Mouse (Mus musculus) embryonic facial prominence, embryonic 15.5 days (tissue): Measurements from ENCODE around the gene Ift46. TPM values are rescaled to one million over a fixed set of nuclear protein-coding genes. Genes with fewer than 3 reads are reported as not detected.

Source experiments
- ATAC-seq: fragments of 200-750 bp; cut with Nextera tagmentation; 2 replicates; pipeline ENCODE4 v1.8.0; 2017; ENCODE audit warnings: low read depth, moderate TSS enrichment; ENCODE audit not compliant: insufficient number of reproducible peaks, low FRiP score, low TSS enrichment
- H3K27ac ChIP-seq: fragments of 300-500 bp; sonication (generic); replicated peaks from 2 replicates; pipeline ENCODE4 v1.5.1; 2015; ENCODE audit warnings: mild to moderate bottlenecking, inconsistent platforms
- H3K27me3 ChIP-seq: fragments of 300-500 bp; sonication (generic); 2 replicates; pipeline ENCODE4 v1.6.1; 2015; ENCODE audit warnings: inconsistent platforms
- H3K36me3 ChIP-seq: fragments of 300-500 bp; sonication (generic); 2 replicates; pipeline ENCODE4 v1.6.1; 2015; ENCODE audit warnings: mild to moderate bottlenecking, inconsistent platforms
- H3K4me1 ChIP-seq: fragments of 300-500 bp; sonication (generic); 2 replicates; pipeline ENCODE4 v1.6.1; 2015; ENCODE audit warnings: inconsistent platforms
- H3K4me2 ChIP-seq: fragments of 300-500 bp; sonication (generic); replicated peaks from 2 replicates; pipeline ENCODE4 v1.6.1; 2015; ENCODE audit warnings: mild to moderate bottlenecking, inconsistent platforms
- H3K4me3 ChIP-seq: fragments of 300-500 bp; sonication (generic); replicated peaks from 2 replicates; pipeline ENCODE4 v1.5.1; 2015; ENCODE audit warnings: mild to moderate bottlenecking, inconsistent platforms
- H3K9ac ChIP-seq: fragments of 300-500 bp; sonication (generic); 2 replicates; pipeline ENCODE4 v1.6.1; 2015; ENCODE audit warnings: inconsistent platforms
- H3K9me3 ChIP-seq: fragments of 300-500 bp; sonication (generic); replicated peaks from 2 replicates; pipeline ENCODE4 v1.6.1; 2016; ENCODE audit warnings: inconsistent platforms
- WGBS: fragments of 180-500 bp; shearing (Covaris S2); methylation state at CpG from one replicate; pipeline ENCODE4 v1.1.7; 2015; 5-methylcytosine and 5-hydroxymethylcytosine counted together
- polyA plus RNA-seq: library from polyadenylated mRNA; unstranded; fragments of >200 nt; fragmentation: Nextera tagmentation; extraction: Ambion mirVana; gene quantifications from 2 replicates; pipeline ENCODE4 v1.2.1, GENCODE M21; 2015

Gene Ift46
- polyA plus RNA-seq, 1 experiment from 2014 or later = 125 TPM

DNA sequence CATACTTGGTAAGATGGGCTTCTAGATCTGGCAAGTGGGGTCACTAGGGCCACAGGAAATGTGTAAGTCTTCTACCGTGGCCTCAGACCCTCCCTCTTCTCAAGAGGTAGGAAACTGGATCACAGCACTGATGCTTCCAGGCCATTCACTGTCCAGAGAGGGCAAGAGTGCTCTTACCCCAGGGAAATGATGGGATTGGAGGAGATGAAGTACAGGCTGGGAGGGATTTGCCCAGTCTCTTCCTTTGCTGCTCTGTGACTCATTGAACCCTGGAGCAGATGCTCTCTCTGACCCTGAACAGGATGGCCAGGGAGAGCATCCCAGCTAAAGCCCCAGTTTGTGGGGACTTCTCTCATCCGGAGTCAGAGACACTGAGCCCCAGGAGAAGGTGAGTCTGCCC lies 43.0 kb upstream of the Ift46 start:
- Histone ChIP-seq H3K9me3 (no peaks in the 10 kb centered on the region), H3K4me2 (no peak overlapping the region), H3K36me3 (no peaks in the 10 kb centered on the region), H3K4me1 (peaks cover 77% of the 10 kb centered on the region), H3K27ac (peak overlapping the region; percentile 87), H3K27me3 (no peaks in the 10 kb centered on the region), H3K4me3 (no peak overlapping the region), H3K9ac (no peak overlapping the region)
- WGBS = 18% methylated on average over 2 of the region's 2 CpGs
- ATAC-seq = no peak

DNA sequence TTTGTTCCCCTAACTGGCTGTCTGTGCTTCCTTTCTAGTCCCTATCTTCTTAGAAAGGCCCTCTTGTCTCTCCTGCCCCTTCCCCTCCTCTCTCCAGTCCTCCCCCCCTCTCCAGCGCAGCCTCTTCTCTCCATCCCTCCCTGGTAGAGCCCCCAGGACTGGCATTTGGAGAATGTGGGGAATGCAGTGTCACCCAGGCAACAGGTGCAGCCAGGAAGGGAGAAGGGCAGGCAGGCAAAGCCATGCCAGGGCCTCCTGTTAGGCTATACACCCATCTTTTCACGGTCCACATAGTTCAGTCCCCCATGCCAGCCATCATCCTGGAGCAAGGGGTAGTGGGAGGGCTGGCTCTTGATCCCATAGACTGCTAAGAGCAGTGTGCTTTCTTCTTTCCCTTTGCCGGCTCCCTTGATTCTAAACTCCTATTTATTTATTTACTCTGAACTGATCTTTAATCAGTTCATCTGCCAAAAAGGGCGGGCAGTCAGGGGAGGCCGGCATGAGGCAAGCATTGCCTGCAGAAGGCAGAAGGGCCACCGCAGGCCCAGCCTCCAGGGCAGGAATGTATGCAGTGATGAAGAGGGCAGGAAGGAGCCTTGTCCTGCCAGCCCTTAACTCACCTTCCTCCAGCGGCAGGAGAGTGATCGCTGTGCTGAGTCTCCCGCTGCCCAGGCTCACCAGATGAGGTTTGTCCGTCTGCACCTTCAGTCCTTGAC lies 41.1 kb upstream of the Ift46 start:
- no peak overlapping the region for H3K4me2 ChIP-seq
- no peak overlapping the region for H3K4me3 ChIP-seq
- H3K27me3 ChIP-seq = no peaks in the 10 kb centered on the region
- no peaks in the 10 kb centered on the region for H3K36me3 ChIP-seq
- WGBS = 40% methylated on average over 10 of the region's 10 CpGs
- H3K27ac ChIP-seq = no peak overlapping the region
- peaks cover 61% of the 10 kb centered on the region for H3K4me1 ChIP-seq
- no peak for ATAC-seq
- no peak overlapping the region for H3K9ac ChIP-seq
- H3K9me3 ChIP-seq = no peaks in the 10 kb centered on the region

DNA sequence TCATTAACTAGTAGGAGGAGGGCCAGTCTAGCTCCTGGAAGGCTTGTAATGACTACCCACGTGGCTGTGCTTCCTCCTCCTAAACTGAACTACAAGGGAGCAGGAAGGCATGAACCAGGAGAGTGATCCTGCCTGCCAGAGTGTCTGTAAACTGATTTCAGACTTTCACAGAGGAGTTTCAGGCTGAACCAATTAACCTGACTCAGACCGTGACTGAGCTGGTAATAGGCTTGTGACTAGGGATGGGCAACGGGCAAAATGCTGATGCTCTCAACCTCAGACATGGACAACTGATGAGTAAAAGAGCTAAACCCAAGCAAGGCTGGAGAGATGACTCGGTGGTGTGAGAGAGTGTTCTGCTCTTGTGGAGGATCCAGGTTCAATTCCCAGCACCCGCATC lies 40.3 kb upstream of the Ift46 start:
- no peaks in the 10 kb centered on the region for H3K36me3 ChIP-seq
- ATAC-seq = no peak
- 40% methylated on average over 5 of the region's 5 CpGs for WGBS
- H3K27ac ChIP-seq = no peak overlapping the region
- peaks cover 57% of the 10 kb centered on the region for H3K4me1 ChIP-seq
- no peak overlapping the region for H3K9ac ChIP-seq
- no peaks in the 10 kb centered on the region for H3K9me3 ChIP-seq
- H3K4me2 ChIP-seq = no peak overlapping the region
- H3K27me3 ChIP-seq = peaks cover 1% of the 10 kb centered on the region; the same call in 1 of the 2 replicates
- no peak overlapping the region for H3K4me3 ChIP-seq

DNA sequence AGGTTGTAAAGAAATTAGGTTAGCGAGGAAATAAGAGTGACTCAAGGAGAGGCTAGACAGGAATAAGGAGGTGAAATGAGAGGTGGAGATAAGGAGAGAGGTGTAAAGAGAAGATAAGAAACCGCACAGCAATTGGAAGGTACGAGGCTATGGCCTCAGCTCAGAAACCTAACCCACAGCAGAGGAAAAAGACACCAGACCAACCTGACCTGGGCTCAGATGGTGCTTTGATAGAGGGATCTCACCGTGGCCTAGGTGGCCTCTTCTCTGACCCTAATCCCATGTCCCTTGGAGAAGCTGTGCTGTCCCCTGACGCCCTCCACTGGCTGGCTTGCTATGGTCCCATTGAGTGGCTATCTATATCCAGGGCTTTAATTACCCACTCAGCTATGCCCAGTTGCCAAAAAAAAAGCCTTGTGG lies 35.6 kb upstream of the Ift46 start:
- H3K9ac ChIP-seq = no peak overlapping the region
- WGBS = 76% methylated on average over 5 of the region's 5 CpGs
- H3K4me2 ChIP-seq = peak overlapping the region; percentile 97; the same call in 1 of the 2 replicates
- H3K36me3 ChIP-seq = no peaks in the 10 kb centered on the region
- H3K27me3 ChIP-seq = peaks cover 6% of the 10 kb centered on the region; the same call in 1 of the 2 replicates
- no peak for ATAC-seq
- 0 out of 2 replicates have a peak overlapping the region, but pooled peaks have one; percentile 63 for H3K27ac ChIP-seq
- H3K4me1 ChIP-seq = peaks cover 56% of the 10 kb centered on the region
- H3K9me3 ChIP-seq = no peaks in the 10 kb centered on the region
- no peak overlapping the region for H3K4me3 ChIP-seq

DNA sequence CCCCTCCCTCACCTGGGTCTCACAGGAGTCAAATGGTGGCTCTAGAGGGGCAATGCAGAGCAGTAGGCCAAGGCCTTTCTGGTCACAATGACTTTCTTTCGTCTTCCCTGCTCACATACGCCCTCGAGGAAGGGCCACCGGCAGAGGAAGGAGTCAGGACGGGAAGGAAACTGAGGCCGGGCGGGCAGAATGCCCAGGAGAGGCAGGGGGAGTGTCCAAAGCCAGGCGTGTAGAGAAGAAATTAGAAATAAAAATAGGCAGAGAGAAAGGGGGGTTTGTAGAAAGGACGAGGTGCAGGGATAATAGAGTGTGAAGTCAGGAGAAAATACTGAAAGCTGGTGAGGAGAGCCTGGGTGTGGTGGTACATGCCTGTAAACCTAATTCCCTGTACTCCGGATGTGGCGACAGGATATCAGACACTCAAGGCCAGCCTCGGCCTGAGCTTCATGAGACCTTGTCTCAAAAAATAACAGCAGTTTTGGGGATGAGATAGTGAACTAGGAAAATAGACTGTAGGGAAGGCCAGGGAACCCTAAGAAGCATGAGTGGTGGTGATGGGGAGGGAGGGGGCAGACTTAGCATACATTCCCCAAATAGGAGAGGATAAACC lies 34.7 kb upstream of the Ift46 start:
- Histone ChIP-seq H3K27ac (peak overlapping the region; percentile 81), H3K9me3 (no peaks in the 10 kb centered on the region), H3K4me3 (peak overlapping the region; percentile 63), H3K4me1 (peaks cover 56% of the 10 kb centered on the region), H3K9ac (no peak overlapping the region), H3K36me3 (no peaks in the 10 kb centered on the region), H3K4me2 (peak overlapping the region; percentile 97), H3K27me3 (peaks cover 6% of the 10 kb centered on the region; the same call in 1 of the 2 replicates)
- WGBS = 48% methylated on average over 12 of the region's 12 CpGs
- no peak for ATAC-seq

DNA sequence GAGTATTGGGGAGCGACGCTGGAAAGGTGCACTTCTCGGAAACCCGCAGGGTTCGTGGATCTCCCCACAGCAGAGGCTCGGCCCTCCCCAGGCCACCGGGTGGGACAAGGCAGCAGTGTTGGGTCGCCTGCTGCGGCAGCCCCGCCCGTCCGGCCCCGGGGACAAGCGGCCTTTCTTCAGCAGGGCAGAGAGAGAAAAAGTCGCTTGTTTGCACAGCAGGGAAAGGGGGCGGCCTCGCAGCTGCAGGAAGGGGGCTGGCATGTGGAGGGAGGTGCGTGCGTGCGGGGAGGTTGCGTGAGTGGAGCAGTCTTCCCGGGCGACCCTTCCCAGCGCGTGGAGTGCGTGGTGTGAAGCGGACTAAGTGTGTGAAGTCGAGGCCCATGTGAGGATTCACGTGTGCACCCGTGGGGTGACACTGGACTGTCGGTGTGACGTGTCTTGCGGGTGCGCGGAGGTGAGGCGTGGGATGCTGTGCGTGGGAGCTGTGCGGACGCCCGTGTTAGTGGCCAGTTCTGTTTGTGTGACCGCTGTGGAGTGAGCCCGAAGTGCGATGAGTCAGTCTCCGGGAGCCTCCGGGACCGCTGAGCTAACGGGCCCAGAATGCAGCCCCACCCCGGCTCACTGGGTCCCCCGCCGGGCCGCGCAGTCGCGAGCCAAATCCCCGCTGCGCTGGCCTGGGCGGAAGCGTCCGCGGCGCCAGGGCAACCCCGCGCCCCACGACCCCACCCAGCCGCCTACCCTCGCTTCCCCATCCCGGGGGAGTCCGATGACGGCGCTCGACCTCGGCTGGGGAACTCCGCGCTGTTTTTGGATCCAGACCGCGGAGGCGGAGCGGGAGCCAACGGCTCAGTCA lies 33.8 kb upstream of the Ift46 start:
- Histone ChIP-seq H3K9me3 (no peaks in the 10 kb centered on the region), H3K9ac (peak overlapping the region; percentile 37), H3K27ac (peak overlapping the region; percentile 81), H3K4me1 (peaks cover 56% of the 10 kb centered on the region), H3K36me3 (no peaks in the 10 kb centered on the region), H3K4me2 (peak overlapping the region; percentile 97), H3K4me3 (peak overlapping the region; percentile 63), H3K27me3 (peaks cover 6% of the 10 kb centered on the region; the same call in 1 of the 2 replicates)
- peak; percentile 34 for ATAC-seq
- WGBS = 1% methylated on average over 78 of the region's 79 CpGs

DNA sequence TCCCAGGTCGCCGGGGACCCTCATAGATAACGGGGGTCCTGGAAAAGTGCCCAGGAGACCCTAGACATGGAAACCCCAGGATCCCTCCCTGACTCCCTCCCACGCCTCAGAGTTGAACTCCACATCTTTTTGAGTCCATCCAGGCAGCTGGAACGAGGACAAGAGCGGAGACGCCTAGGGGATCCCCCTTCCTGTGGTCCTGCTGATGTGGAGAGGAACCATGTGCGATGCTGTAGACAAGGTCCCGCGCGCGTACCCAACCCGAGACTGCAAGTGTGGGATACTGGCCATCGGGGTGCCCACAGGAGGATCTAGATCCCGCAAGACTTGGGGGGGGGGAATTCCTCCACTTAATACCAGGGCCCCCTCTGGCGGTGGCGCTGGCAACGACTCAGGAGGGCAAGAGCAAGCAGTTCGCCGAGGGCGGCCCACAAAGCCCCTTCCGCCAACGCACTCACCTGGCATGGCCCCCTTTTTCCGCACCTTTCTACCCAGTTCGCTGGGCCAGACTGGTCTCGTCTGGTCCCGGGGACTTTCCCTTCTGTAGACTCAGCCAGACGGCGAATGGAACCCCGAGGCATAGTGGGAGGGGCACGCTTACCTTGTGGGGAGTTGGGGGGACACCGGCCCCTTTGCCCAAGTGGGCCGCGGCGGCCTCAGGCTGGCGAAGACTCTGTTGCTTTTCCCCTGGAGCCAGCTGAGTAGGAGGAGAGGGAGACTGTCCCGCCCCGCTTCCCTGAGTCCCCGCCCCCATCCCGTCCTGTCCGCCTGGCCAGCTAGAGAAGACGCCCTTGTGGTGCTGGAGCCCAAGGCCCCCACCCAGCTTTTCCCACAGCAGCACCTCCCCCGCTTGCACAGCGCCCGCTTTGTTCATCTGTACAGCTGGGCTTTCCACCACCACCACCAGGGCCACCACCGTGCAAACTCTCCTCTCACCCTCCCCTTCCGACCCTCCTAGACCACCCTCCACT lies 32.9 kb upstream of the Ift46 start, which contains the start of gene Phldb1:
TSS of gene Phldb1 (minus strand) at position 675 of the 971 bp plus-strand sequence.
- peak; percentile 83 for ATAC-seq
- WGBS = under 1% methylated on average over 47 of the region's 47 CpGs
- H3K27ac ChIP-seq = peak within 1 kb of the TSS; percentile 81
- H3K4me1 ChIP-seq = peaks cover 56% of the 10 kb centered on the region
- H3K36me3 ChIP-seq = no peaks in the 10 kb centered on the region
- H3K9me3 ChIP-seq = no peaks in the 10 kb centered on the region
- peak within 1 kb of the TSS; percentile 37 for H3K9ac ChIP-seq
- H3K4me2 ChIP-seq = peak within 1 kb of the TSS; percentile 97
- H3K27me3 ChIP-seq = peaks cover 6% of the 10 kb centered on the region; the same call in 1 of the 2 replicates
- peak within 1 kb of the TSS; percentile 63 for H3K4me3 ChIP-seq

DNA sequence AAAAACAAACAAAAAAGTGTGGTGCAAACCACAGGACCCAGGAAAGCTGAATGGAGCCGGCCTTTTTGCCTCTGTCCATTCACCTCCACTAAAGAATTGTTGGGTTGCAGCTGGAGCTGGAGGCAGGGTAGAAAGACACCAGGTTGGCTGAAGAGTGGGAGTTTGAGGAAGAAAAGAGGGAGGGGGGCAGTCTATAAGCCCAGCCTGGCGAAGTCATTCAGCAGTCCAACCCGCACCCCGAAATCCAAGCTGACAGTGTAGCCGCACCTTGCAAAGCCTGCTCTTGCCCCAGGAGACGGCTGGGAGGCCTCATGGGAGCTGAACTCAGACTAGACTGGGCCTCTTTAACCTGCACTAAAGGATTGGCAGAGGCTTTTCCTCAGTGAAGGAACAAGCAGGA lies 31.8 kb upstream of the Ift46 start:
- no peaks in the 10 kb centered on the region for H3K36me3 ChIP-seq
- H3K4me1 ChIP-seq = peaks cover 56% of the 10 kb centered on the region
- 58% methylated on average over 6 of the region's 6 CpGs for WGBS
- H3K27me3 ChIP-seq = peaks cover 6% of the 10 kb centered on the region; the same call in 1 of the 2 replicates
- ATAC-seq = no peak
- H3K9me3 ChIP-seq = no peaks in the 10 kb centered on the region
- no peak overlapping the region for H3K4me3 ChIP-seq
- no peak overlapping the region for H3K9ac ChIP-seq
- H3K27ac ChIP-seq = 0 out of 2 replicates have a peak overlapping the region, but pooled peaks have one; percentile 5
- H3K4me2 ChIP-seq = no peak overlapping the region

DNA sequence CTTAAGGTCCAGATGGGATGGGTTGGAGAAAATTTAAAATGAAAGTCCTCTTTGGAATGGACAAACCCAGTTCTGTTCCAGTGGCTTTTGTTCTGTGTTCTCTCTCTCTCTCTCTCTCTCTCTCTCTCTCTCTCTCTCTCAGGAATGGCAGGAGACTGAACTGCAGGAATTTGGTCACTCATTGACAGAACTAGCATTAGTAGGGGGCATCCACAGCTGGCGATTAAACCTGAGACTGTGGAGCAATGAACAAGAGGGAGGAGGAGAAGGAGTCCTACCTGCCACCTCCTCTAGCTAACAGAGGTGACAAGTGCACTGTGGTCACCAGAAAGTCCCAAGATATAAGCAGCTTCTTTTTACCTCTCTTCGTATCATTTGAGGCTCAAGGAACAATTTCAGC lies 31.4 kb upstream of the Ift46 start:
- 65% methylated on average over 2 of the region's 2 CpGs for WGBS
- H3K27ac ChIP-seq = 0 out of 2 replicates have a peak overlapping the region, but pooled peaks have one; percentile 5

More for the DNA sequence above, 31.4 kb upstream of the Ift46 start:
- ATAC-seq = no peak
- H3K9me3 ChIP-seq = no peaks in the 10 kb centered on the region
- H3K9ac ChIP-seq = no peak overlapping the region
- peaks cover 56% of the 10 kb centered on the region for H3K4me1 ChIP-seq
- no peak overlapping the region for H3K4me2 ChIP-seq
- H3K36me3 ChIP-seq = no peaks in the 10 kb centered on the region; the same call in 1 of the 2 replicates
- no peak overlapping the region for H3K4me3 ChIP-seq
- H3K27me3 ChIP-seq = peaks cover 6% of the 10 kb centered on the region; the same call in 1 of the 2 replicates
